Mouse (Mus musculus) forebrain, postnatal 0 days (tissue): Measurements from ENCODE around the gene Zmym2. TPM values are rescaled to one million over a fixed set of nuclear protein-coding genes. Genes with fewer than 3 reads are reported as not detected.

Source experiments
- ATAC-seq: fragments of 200-750 bp; cut with Nextera tagmentation; 2 replicates; pipeline ENCODE4 v1.8.0; 2017; ENCODE audit warnings: mild to moderate bottlenecking, moderate library complexity
- DNase-seq: peaks from one replicate; pipeline ENCODE4 v3.0.0-alpha.2; 2015
- H3K27ac ChIP-seq: fragments of 300-500 bp; sonication (generic); 2 replicates; pipeline ENCODE4 v1.5.1; 2014; ENCODE audit warnings: low read depth, mild to moderate bottlenecking, antibody characterized with exemption, low read length, moderate library complexity, mixed read lengths
- H3K27me3 ChIP-seq: fragments of 300-500 bp; sonication (generic); 2 replicates; pipeline ENCODE4 v1.6.1; 2014; ENCODE audit warnings: mild to moderate bottlenecking, low read length, mixed read lengths; ENCODE audit not compliant: insufficient read depth
- H3K36me3 ChIP-seq: fragments of 300-500 bp; sonication (generic); 2 replicates; pipeline ENCODE4 v1.6.1; 2014; ENCODE audit warnings: mild to moderate bottlenecking, moderate library complexity; ENCODE audit not compliant: insufficient read depth
- H3K4me1 ChIP-seq: fragments of 300-500 bp; sonication (generic); 2 replicates; pipeline ENCODE4 v1.6.1; 2014; ENCODE audit warnings: antibody characterized with exemption; ENCODE audit not compliant: insufficient read depth
- H3K4me2 ChIP-seq: fragments of 300-500 bp; sonication (generic); 2 replicates; pipeline ENCODE4 v1.6.1; 2014; ENCODE audit warnings: low read depth, mild to moderate bottlenecking, moderate library complexity
- H3K4me3 ChIP-seq: fragments of 300-500 bp; sonication (generic); 2 replicates; pipeline ENCODE4 v1.5.1; 2014; ENCODE audit warnings: low read depth, low read length, mixed read lengths
- H3K9ac ChIP-seq: fragments of 300-500 bp; sonication (generic); 2 replicates; pipeline ENCODE4 v1.6.1; 2014; ENCODE audit warnings: mild to moderate bottlenecking
- H3K9me3 ChIP-seq: fragments of 300-500 bp; sonication (generic); 2 replicates; pipeline ENCODE4 v1.6.1; 2016; ENCODE audit warnings: low read length
- CTCF ChIP-seq: sonication (generic); IDR thresholded peaks from 2 replicates; pipeline ENCODE4 v1.5.1; 2016; ENCODE audit warnings: antibody characterized with exemption, control low read depth, low read depth
- WGBS: fragments of 180-500 bp; shearing (Covaris S2); extraction: QIAGEN DNeasy Blood & Tissue Kit; methylation state at CpG from one replicate; pipeline ENCODE4 v1.1.7; 2014; 5-methylcytosine and 5-hydroxymethylcytosine counted together
- polyA plus RNA-seq: library from polyadenylated mRNA; unstranded; fragments of >200 nt; fragmentation: Nextera tagmentation; extraction: Ambion mirVana; gene quantifications from 2 replicates; pipeline ENCODE4 v1.2.1, GENCODE M21; 2015
- total RNA-seq: library from RNA; depleted of rRNA; stranded (reverse); fragments of >200 nt; gene quantifications from 2 replicates; pipeline ENCODE4 v1.2.3, GENCODE M21; 2014; rRNA removed

Zmym2 gene
- total and polyA plus RNA-seq, 2 experiments from 2014 or later: 29.9 to 79.9 TPM

- WGBS: 36% methylated on average over 11 of the region's 11 CpGs
- ATAC-seq: no peak; the same call in 1 of the 2 replicates
- H3K27ac ChIP-seq: no peak overlapping the region
Observed at GRCm38 (mm10) chr14:56970160-56970559, 83.7 kb downstream of the Zmym2 start.

GRCm38 (mm10) chr14:56978045-56978655, 91.7 kb downstream of the Zmym2 start:
- DNase-seq: no peak
- Histone ChIP-seq H3K9me3 (no peaks in the 10 kb centered on the region), H3K27me3 (no peaks in the 10 kb centered on the region), H3K36me3 (no peaks in the 10 kb centered on the region), H3K27ac (no peak overlapping the region), H3K9ac (no peak overlapping the region), H3K4me3 (no peak overlapping the region), H3K4me1 (no peaks in the 10 kb centered on the region), H3K4me2 (no peak overlapping the region)
- TF ChIP-seq CTCF: no peak
- WGBS: 32% methylated on average over 8 of the region's 8 CpGs
- ATAC-seq: peak; percentile 29; the same call in 1 of the 2 replicates

More at GRCm38 (mm10) chr14:56970160-56970559, 83.7 kb downstream of the Zmym2 start:
- Histone ChIP-seq H3K36me3 (no peaks in the 10 kb centered on the region), H3K4me1 (no peaks in the 10 kb centered on the region), H3K27me3 (no peaks in the 10 kb centered on the region), H3K4me3 (no peak overlapping the region), H3K4me2 (no peak overlapping the region), H3K9ac (no peak overlapping the region), H3K9me3 (no peaks in the 10 kb centered on the region)
- TF ChIP-seq CTCF: no peak
- no peak for DNase-seq

- no peak for DNase-seq
- H3K27ac ChIP-seq: no peak overlapping the region
- no peaks in the 10 kb centered on the region for H3K9me3 ChIP-seq
- no peak for ATAC-seq
- no peaks in the 10 kb centered on the region for H3K4me1 ChIP-seq
- no peak overlapping the region for H3K4me3 ChIP-seq
- H3K9ac ChIP-seq: no peak overlapping the region
- WGBS: 78% methylated on average over 4 of the region's 4 CpGs
- H3K4me2 ChIP-seq: no peak overlapping the region
- TF ChIP-seq CTCF: no peak
- H3K36me3 ChIP-seq: no peaks in the 10 kb centered on the region
- H3K27me3 ChIP-seq: no peaks in the 10 kb centered on the region
Observed at GRCm38 (mm10) chr14:56988621-56989020, 102.2 kb downstream of the Zmym2 start.

Other genes with a start within 250 kb of the Zmym2 start
- gene Mphosph8, start 218.4 kb upstream of the Zmym2 start, total RNA-seq: 18.2 and 19.2 TPM in 2 replicates
- gene Mphosph8, start 218.4 kb upstream of the Zmym2 start, polyA plus RNA-seq: 27.1 and 30.8 TPM in 2 replicates
- gene Pspc1, start 108.3 kb upstream of the Zmym2 start, total RNA-seq: 56.6 and 59.6 TPM in 2 replicates
- gene Pspc1, start 108.3 kb upstream of the Zmym2 start, polyA plus RNA-seq: 33.1 and 39.1 TPM in 2 replicates
- gene Zmym5, start 74.9 kb upstream of the Zmym2 start, total RNA-seq: 20.8 and 23.6 TPM in 2 replicates
- gene Zmym5, start 74.9 kb upstream of the Zmym2 start, polyA plus RNA-seq: 17.0 and 27.2 TPM in 2 replicates
- gene Gja3, start 171.4 kb downstream of the Zmym2 start, total RNA-seq: 0.38 and 8.3 TPM in 2 replicates
- 0.48 and 0.59 TPM in 2 replicates for gene Gja3, start 171.4 kb downstream of the Zmym2 start, polyA plus RNA-seq
- gene Gjb2, start 218.0 kb downstream of the Zmym2 start, total RNA-seq: 9.6 and 11.3 TPM in 2 replicates
- 12.8 and 14.4 TPM in 2 replicates for gene Gjb2, start 218.0 kb downstream of the Zmym2 start, polyA plus RNA-seq
- 0.24 TPM in 1 of 2 replicates, not detected in the other for gene Gm4491, start 229.2 kb downstream of the Zmym2 start, total RNA-seq
- gene Gm4491, start 229.2 kb downstream of the Zmym2 start, polyA plus RNA-seq: not detected in 2 replicates
- gene Gjb6, start 247.0 kb downstream of the Zmym2 start, total RNA-seq: 13.8 and 18.3 TPM in 2 replicates
- gene Gjb6, start 247.0 kb downstream of the Zmym2 start, polyA plus RNA-seq: 18.1 and 18.7 TPM in 2 replicates